Mouse (Mus musculus) liver, embryonic 14.5 days (tissue): ENCODE measurements around the gene Rusc2.

Experiments
- CTCF ChIP-seq: IDR thresholded peaks from 2 replicates; pipeline ENCODE4 v1.5.1; 2016; ENCODE audit warnings: antibody characterized with exemption, low read depth, control low read depth
- EP300 ChIP-seq: IDR thresholded peaks from 2 replicates; pipeline ENCODE4 v1.6.1; 2016; ENCODE audit warnings: antibody characterized with exemption, low read depth

- no peak for TF ChIP-seq CTCF
- no peak for TF ChIP-seq EP300
Measured at GRCm38 (mm10) chr4:43470301-43470700, 88.5 kb downstream of the Rusc2 start.
